Mouse (Mus musculus) right cerebral cortex, adult 2 months (tissue): ENCODE measurements around the gene Dnajb3.

Experiments
- DNase-seq, 2 experiments: peaks; one replicate each; pipeline ENCODE4 v3.0.0; 2021 to 2022; ENCODE audit warnings: low spot score in 2 of 2

The Dnajb3 gene

DNA sequence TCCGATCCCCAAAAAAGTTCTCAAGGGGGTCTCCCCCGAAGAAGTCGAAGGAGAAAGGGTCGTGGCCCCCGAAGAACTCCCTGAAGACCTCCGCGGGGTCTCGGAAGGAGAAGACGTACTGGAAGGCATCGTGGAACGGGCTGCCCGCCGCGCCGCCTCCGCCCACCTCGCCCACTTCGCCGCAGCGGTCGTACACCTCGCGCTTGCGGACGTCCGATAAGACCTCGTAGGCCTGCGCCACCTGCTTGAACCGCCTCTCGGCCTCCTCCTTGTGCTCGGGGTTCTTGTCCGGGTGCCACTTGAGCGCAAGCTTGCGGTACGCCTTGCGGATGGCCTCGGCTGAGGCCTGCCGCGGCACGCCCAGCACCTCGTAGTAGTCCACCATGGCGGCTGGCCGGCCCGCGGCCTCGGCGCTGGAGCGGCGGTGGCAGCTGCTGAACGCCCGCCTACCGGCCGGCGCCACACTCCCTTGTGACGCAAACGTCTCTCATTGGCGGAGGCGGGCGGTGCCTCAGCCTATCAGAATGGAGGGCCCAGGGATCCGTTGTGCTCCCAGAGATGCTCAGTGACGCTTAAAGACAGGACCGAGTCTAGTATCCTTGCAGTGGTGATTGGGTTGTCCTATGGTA, at the start of gene Dnajb3:
TSS of gene Dnajb3 (minus strand) at position 489 of the 629 bp plus-strand sequence.
- DNase-seq, result peak; percentile 83 to 85

DNA sequence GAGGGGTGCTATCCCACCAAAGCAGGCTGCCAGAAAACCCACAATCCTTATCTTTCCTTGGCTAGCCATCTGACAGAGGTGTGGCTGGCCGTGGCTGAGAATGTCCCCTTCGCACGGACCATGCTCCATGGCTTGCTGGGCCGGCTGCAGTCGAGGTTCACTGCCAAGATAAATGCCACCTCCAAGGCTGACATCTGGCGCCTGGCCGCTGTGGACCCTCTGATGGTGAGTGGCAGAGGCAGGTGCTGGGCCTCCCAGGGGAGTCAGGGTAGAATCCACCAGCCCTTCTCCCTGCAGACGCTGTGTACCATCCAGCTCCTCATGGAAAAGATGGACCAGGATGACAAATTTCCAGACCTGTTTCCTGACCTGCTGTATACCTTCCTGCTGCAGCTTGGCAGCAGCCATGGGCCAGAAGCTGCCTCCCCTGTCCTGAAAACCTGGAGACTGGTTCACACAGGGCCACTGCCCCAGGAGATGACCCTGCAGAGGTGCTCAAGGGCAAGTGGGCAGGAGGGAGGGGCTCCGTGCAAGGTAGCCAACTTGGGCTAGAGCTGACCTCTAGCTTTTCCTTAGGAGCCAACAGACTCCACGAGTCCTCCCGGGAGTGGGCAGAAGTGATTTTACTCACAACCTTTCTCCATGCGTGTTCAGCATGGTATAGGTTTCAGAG, 49.3 kb upstream of the Dnajb3 start:
- DNase-seq, result no peak

DNA sequence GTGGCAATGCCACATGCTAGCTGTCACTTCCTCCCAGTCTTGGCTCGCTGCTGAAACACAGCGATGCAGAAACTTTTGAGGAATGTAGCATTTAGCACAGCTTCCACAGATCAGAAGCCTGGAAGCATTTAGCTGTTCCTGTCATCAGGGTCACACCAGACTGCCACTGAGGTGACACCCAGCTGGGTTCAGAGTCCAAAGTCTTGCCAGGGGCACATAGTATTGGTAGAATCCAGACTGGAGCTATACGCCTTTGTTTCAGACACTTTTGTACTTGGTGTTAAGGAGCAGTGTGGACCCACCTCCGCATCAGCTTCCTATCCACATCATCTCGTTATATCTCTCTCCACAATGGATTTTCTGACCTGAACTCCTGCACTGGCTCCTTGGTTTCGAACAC, 48.0 kb upstream of the Dnajb3 start:
- no peak for DNase-seq

DNA sequence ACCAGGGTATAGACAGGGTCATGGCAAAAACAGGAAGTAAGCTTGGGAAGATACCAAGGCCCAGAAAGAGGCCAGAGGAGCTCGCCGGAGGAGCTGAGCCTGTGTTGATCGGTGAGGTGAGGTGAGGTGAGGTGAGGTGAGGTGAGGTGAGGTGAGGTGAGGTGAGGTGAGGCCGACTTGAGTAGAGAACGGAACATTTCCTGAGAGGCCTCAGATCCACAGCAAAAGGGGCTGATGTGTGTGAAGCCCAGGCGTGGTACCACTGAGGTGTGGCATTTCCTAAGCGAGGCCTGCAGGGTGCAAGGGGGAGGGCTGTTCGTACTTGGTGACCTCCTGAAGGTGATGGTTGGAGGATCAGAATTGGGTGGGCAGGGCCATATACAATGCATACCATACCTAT, 47.5 kb upstream of the Dnajb3 start:
- DNase-seq, result no peak

- DNase-seq, result no peak
Observed at GRCm38 (mm10) chr1:88250023-88250422, 44.4 kb upstream of the Dnajb3 start.

- no peak for DNase-seq
Observed at GRCm38 (mm10) chr1:88249596-88249995, 44.0 kb upstream of the Dnajb3 start.

- no peak for DNase-seq
Observed at GRCm38 (mm10) chr1:88248658-88249057, 43.1 kb upstream of the Dnajb3 start.

DNA sequence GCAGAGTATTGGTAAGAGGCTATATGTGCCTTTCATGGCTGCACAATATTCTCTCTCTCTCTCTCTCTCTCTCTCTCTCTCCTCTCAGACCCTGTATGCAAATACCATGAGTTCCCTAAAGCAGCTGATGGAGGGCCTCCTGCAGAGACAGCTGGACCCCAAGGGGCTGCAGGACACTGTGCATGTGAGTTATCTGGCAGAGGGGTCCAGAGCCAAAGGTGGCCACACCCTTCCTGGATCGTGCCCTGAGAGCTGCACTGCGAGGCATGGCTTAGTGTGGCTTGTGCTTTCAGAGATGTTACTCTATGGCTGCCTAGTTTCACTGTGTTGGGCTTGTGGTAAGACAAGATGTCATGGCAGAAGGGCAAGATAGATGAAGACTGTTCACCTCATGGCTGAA, 42.1 kb upstream of the Dnajb3 start:
- DNase-seq, result no peak

GRCm38 (mm10) chr1:88246386-88246785, 40.8 kb upstream of the Dnajb3 start:
- DNase-seq, result no peak

GRCm38 (mm10) chr1:88245881-88246280, 40.3 kb upstream of the Dnajb3 start:
- DNase-seq, result no peak

GRCm38 (mm10) chr1:88243861-88244260, 38.3 kb upstream of the Dnajb3 start:
- DNase-seq, result no peak

DNA sequence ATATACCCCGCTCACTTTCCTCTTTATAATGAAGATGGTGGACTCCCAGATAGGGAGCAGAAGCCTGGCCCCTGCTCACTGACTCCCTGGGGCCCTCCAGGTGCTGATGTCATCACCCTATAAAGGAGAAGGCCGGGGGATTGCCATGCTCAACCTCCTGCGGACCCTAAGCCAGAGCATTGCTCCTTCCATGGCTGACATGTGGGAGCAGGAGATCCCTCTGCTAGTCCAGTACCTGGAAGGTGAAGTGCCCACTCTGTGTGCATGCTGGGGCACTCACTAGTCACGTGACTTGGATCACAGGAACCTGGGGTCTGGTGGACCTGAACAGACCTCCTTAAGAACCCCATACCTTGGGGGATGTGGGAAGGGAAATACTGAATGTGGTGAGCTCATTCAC, 35.0 kb upstream of the Dnajb3 start:
- no peak for DNase-seq

DNA sequence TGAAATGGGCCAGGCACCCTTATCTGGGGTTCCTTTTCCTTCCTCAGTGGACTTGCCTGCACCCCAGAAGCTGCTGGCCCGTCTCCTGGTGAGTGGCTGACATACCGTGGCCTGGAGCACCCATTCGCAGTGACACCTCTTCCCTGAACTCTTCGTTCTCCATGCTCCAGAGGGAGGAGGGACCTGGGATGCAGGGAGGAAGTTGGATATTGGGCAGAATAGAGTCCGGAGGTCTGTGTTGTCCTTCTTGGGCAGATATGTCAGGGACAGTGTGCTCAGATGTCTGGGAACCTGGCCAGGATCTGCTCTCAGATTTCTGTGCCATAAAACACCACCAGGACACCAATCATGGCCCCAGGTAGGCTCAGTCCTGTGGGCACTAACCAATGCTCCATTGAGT, 34.5 kb upstream of the Dnajb3 start:
- DNase-seq, result no peak

- no peak for DNase-seq
Observed at GRCm38 (mm10) chr1:88238771-88239170, 33.2 kb upstream of the Dnajb3 start.

DNA sequence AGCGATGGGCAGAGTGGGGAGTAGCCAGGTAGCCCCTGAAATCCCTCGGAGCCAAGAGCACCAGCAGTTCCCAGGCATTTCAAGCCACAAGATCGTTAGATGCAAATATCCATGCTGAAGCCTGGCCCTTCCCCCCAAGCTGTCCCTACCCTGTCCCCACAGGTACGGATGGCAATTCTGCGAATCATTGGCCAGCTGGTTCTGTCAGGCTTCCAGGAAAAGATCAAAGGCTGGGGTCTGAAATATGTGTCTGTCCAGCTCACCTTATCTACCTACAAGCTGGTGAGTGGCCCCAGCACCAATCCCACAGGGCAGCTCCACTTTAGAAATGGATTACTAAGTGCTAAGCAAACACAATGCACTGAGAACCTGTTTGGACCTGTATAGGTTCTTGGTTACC, 31.7 kb upstream of the Dnajb3 start:
- DNase-seq, result no peak

DNA sequence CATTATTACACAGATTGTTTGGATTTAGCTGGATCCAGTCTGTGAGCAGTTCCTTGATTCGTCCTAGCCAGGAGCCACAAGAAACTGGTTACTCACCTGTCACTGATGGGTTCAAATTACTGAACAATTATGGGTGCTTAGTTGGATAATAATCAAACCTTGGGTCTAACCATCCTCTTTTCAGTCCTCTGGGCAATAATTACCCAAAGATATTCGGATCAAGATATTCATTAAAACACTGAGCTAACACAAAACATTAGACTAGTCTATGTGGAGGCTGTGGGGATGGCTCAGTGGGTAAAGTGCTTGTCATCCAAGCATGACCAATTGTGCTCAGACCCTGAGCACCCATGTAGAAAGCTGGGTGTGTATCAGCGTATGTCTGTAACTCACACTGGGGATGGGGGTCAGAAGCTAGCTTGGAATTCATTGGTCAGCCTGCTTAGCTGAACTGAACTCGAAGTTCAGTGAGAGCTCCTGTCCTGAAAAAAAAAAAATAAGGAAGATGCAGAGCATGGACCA, 30.4 kb upstream of the Dnajb3 start:
- DNase-seq, result no peak

GRCm38 (mm10) chr1:88235046-88235893, 29.7 kb upstream of the Dnajb3 start:
- no peak for DNase-seq

DNA sequence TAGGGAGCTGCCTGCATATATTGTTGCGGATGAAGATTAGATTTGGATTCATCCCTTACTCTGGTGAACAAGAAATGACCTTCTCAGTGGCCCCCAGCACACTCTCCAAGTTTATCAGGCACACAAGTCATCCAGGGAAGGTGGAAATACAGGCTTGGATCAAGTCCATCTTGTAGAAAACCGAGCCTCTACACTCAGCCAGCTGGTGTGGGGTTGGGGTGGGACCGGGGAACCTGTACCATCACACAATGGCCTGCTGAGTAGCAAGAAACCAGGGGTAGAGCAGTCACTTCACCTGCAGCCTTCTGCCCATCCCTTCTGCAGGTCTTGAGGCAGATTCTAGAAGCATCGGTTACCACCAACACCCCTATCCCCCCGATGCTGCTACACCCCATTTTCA, 29.1 kb upstream of the Dnajb3 start:
- DNase-seq, result no peak

DNA sequence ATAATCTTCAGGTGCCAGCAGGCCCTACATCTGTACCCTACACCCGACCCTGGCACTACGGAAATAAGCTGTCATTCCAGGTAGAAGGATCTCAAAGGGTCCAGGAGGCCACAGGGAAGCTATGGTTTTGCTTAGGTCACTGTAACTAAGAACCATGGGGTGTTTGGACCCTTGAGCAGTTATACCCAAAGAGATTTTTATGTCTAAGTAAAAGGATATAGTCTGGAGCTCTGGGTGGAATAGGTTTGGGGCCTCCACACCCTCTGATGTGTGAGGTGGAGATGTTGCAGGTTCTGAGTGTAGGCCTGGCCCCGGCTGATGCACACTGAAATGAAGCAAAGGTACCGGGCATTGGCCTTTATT, 28.6 kb upstream of the Dnajb3 start:
- no peak for DNase-seq

DNA sequence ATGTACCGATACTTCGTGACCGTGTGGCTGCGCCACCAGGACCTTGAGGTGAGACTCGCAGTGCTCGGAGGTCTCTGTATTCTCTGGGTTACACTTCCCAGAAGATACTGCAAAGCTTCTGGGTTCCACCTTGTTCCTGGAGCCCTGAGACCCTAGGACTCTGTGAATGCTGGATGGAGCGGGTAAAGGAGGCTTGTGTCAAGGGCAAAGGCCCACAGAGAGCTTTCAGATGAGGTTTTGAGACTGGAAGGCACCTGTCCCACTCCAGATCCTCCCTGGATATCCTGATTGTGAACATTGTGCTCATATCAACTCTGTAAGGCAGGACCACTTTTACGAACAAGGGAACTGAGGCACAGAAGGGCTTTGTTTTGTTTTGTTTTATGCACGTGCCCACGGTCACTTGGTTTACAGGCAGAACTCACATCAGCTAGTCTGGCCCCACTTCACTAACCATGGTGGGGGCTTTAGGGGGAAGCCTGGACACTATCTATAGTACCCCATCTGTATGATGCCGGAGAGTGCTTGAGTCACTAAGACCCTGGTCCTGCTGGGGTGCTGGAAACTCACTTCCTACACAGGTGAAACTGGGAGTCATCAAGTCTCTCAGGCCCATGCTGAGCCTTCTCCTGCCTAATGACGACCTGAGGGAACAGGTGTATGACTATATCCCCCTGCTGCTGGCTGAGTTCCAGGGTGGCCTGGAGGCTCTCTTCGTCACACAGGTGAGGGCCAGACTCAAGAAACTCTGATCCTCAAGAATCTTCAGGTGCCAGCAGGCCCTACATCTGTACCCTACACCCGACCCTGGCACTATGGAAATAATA, 28.1 kb upstream of the Dnajb3 start:
- DNase-seq, result no peak

DNA sequence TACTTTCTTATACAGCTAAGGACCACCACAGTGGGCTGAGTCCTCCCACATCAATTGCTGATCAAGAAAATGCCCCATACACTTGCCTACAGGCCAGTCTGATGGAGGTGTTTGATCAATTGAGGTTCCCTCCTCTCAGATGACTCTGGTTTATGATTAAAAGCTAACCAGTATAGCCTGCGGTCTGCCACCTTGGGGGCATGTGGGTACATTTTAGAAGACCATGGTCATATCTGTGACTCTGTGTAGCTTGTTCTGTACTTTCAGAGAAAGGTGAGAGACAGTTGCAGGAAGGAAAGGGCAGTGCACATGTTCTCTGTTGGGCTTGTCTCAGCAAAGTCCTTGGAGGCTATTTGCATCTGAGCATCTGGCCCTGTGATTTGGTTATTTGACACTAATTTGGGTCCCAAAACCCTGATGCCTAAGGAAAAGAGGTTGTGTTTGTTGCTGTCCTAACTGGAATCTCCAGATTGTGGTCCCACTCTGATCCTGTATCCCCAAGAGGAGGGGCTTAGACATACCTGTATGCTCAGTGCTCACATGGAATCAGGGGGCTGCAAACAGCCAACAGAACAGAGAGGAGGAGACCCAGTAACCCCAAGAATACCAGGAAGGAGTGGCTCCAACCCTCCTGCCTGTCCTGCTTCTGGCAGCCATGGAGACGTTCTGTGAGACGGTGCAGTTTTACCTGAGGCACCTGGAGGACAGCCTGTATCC, 27.2 kb upstream of the Dnajb3 start:
- DNase-seq, result no peak
